Mouse (Mus musculus): ENCODE measurements around the gene Wdr72.

Gene Wdr72

DNA sequence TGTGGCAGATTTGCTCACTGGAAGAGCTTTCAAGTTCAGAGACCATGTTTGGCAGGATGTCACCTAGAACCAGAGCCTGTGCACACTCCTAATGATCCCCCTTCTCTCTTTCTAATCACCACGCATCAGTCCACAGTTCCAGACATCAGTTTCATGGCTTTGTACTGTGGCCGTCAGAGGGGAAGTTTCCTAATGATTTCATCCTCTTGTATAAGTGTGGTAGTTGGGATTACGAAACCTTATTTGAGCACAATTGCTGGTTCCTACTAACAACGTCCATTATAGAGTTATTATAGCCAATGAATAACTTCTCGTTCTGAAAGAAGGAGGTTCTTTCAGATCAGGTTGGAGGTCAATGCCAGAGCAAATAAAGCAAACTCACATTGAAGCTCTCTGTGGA is 131.1 kb downstream of the Wdr72 start:
- no peak for DNase-seq (ENCODE audit: low spot score in 2 of 2)

DNA sequence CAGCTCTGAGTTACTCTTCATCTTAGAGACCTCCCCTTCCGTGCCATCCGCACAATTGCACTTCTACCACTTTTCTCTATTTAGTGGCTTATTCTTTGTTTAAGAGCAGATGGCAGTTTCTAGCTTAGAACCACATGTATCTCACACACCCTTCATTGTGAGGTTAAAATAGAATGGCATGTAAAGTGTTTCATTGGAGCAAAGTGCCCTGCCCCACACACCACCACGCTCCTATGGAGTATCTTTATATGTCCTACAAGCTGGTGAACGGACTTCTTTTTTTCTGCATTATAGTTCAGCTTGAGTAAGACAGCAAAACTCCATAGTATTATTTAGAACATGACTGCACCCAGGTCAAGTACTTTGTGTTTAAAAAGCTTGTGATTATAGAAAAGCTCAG is 137.9 kb downstream of the Wdr72 start:
- DNase-seq (ENCODE audit: low spot score in 2 of 2), result no peak

DNA sequence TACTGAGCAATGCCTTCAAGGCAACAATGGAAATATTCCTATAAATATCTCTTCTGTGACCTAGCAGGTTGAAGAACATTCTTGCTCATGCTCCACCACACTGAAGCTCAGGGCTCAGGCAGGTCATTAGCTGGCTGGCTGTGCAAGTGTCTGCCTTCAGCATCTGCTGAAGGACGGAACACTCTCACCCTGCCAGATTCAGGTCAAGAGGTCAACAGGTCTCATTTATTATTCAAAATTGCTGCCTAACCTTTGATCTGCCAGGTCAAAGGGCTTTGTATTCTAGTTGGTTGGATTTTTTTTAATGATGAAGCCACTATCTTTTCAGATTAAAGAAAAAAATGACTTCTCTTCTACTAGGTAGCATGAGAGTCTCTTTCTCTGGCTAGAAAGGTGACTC is 139.3 kb downstream of the Wdr72 start:
- DNase-seq (ENCODE audit: low spot score in 2 of 2), result no peak

GRCm38 (mm10) chr9:74250522-74250921 is 140.4 kb downstream of the Wdr72 start:
- DNase-seq (ENCODE audit: low spot score in 2 of 2), result no peak

DNA sequence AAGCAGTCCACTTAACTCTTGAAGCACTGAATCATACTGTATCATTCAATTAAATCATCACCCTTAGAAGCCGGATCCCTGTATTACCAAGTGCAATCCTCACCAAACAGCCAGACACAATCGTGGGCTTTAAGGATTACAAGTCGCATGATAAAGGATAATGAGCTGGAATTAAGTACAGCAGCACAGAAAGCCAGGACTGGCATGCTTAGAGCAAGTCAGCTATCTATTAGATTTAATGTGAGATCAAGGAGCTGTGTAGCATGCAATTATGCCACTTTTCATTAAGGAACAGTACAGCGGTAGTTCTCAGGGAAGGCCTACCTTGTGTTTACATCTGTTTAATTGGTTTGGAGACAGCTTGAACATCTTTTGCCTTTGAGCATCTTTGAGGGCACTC is 148.2 kb downstream of the Wdr72 start:
- no peak for DNase-seq (ENCODE audit: low spot score in 2 of 2)

- DNase-seq (ENCODE audit: low spot score in 2 of 2), result no peak
Observed at GRCm38 (mm10) chr9:74277752-74278385, 167.7 kb downstream of the Wdr72 start.

GRCm38 (mm10) chr9:74282072-74282471 is 171.9 kb downstream of the Wdr72 start:
- no peak for DNase-seq (ENCODE audit: low spot score in 2 of 2)

DNA sequence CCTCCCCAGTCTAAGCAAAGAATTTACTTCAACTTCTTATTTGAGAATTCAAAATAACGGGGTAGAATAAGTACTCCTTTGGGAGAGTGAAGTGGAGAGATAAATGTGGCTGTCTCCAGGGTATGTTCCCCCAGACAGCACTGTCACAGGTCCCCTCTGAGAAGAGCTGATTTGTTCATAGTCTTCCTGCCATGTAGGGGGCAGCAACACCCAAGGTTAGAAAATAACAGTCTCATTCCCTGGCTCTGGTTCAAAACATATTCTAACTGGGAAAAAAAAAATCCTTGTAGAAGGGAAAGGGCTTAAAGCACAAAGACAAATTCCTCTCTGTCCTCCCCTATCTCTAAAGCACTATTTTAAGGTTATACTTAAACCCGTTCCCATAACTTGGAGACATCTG is 176.1 kb downstream of the Wdr72 start:
- DNase-seq (ENCODE audit: low spot score in 2 of 2), result no peak

- DNase-seq (ENCODE audit: low spot score in 2 of 2), result no peak
Observed at GRCm38 (mm10) chr9:74294479-74294878, 184.3 kb downstream of the Wdr72 start.

DNA sequence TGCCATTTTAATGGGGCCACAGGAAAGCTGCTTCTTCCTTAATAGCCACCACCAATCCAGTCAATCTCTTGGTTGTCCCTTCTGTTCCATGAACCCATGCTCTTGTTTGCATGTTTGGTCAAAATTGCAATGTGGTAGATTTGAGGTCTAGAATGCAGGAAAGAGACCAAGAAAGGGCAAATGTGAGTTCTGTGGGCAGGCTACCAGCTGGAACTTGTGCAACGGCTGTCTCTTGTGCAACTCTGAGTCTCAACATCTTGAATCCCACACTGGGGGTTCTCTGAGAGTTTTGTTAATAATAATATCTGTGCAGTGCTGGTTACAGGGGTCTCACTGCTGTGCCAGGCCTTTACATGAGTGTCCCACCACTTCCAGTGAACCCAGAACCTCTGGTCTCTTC is 208.6 kb downstream of the Wdr72 start:
- no peak for DNase-seq (ENCODE audit: low spot score in 2 of 2)

DNA sequence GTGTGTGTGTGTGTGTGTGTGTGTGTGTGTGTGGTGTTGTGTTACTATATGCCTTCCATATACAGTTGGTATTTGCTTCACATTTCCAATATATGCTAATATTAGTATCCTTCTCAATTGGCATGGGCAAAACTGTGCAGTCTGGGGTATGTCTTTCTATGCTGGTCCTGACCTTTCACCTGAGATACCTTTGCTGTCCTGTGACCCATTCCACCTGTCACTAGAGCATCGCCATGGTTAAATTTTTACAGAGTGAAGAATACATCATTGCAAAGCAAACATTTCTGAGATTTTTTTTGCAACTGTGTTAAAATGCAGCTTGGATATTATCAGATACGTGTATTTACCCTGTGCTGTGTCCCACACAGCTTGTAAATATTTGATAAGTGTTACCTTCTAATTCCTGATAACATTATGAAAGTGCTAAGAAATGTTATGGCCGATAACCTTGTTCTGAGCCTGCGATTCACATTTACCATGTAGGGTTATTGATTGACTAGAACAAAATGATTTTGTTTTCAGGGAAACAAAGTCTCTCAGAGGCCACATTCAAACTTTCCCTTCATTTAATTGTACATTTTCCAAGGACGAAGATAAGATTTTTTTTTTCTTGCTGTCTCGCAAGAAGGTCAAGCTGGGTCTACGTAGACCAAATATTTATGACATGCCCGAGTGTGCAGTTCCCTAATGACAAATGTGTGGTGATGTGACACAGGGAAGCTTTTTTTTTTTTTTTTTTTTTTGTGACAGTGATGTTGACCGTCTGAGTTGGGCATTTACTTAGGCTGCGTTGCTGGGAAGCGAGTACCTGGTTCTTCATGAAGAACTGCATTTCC is 214.2 kb downstream of the Wdr72 start:
- DNase-seq (ENCODE audit: low spot score in 2 of 2), result no peak

GRCm38 (mm10) chr9:74324925-74325295 is 214.8 kb downstream of the Wdr72 start:
- DNase-seq (ENCODE audit: low spot score in 2 of 2), result no peak

GRCm38 (mm10) chr9:74325981-74326380 is 215.8 kb downstream of the Wdr72 start:
- no peak for DNase-seq (ENCODE audit: low spot score in 2 of 2)

DNA sequence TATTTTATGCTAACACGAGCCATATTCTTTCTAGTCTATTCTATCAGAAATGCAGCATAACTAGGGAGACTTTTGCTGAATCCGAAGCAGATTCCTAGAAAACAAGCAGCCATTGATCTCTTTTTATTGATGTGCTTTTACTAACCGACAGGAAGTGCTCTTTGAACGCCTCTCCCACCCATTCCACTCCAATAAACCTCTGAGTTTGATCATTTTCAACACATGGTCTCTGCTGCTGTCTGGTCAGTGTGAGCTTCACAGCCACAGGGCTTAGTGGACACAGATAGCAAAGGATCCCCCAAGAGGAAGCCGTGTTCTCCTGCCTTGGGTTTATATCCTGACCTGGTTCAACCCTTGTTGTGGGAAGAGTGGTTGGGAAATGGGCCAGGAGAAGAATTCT is 218.7 kb downstream of the Wdr72 start:
- no peak for DNase-seq (ENCODE audit: low spot score in 2 of 2)

DNA sequence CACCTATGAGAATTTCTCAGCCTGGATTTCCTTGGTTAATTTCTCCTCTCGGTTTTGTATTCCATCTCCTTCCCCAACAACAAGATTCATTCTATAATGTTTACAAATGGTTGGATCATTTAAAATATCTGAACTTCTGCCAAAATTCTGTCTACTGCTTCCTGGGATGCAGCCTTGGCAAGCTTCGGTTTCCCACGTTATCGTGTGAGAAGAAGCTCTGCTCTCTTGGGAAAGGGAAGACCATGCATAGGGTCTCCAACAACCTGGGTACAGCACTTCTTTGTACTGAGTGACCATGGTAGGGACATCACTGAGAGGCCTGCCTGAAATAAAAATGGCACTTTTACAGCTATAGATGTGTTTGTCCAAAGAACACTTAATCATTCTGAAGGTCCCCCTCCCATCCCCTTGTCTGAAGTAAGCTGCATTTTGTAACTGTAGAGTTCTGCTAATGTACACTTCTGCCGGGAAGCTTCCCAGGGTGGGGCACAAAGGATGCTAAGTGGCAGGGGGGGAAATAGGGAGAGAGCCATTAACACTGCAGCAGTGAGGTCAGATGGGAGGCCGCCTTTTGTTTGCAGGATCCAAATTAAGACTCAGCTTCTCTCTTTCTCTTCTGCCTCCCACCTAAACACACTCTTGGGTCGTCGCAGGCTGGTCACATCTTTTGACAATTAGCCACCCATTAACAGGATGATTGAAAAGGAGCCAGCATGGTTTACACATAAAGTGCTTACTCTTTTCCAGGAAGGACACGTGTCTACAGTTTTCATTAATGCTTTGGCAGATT is 220.7 kb downstream of the Wdr72 start:
- DNase-seq (ENCODE audit: low spot score in 2 of 2), result no peak

DNA sequence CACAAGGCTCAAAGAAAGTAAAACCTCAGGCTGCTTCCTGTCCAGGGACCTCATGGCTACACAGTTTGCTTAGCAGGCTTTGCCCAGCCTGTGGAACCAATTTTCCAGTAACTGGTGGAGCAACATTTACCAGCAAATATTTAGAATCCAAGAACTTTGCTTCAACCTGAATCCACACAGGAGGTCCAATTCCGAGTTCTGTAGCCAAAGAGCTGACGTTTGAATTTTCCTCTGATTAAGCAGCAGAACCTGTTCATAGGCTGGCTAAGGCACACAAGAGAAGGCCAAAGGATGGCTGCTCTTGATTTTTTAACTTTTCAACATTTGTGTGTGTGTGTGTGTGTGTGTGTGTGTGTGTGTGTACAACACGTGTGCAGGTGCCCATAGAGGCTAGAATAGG is 222.2 kb downstream of the Wdr72 start:
- no peak for DNase-seq (ENCODE audit: low spot score in 2 of 2)
